Mouse (Mus musculus) thymus, postnatal 4 days (tissue): Measurements from ENCODE around the gene Olfr802.

Experiments used
- DNase-seq: peaks from one replicate; pipeline ENCODE4 v3.0.0; 2021

The Olfr802 gene

DNA sequence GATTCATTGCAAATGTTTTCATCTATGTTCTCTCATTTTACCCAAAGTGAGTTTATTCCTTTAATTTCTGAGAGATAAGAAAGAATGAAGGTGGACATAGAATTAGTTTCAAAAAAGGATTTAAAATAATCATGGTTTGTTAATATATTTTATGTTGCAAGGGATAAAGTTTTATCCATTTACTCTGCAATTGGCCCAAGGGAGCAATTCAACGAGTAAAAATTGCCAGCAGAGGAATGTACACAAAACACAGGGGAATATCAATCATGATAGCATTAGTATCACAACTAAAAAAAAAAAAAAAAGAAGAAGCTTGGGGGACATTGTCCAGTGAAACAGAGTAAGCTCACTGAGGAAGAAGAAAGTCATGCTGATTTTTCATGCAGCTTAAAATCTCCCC lies at the start of gene Olfr802:
TSS of gene Olfr802 (minus strand) at position 101 of the 400 bp plus-strand sequence.
- DNase-seq: no peak

DNA sequence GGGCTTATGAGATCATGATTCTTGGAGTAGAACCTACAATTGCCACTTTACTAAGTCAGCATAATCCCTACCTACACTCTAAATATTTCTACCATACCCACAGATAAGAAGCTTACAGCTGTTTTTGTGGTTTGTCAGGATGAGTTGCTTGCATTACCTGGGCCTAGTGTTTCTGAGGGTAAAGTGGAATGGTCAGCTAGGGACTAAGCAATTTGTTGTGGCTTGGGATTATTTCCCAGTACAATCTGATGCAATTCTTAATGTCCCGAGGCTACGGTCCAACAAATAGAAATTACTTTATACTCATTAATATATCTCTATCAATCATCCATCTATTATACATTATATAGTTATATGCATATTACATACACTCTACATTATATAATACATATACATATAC lies 41.3 kb upstream of the Olfr802 start, which contains the start of gene Olfr805:
TSS of gene Olfr805 (minus strand) at position 101 of the 400 bp plus-strand sequence.
- no peak for DNase-seq

DNA sequence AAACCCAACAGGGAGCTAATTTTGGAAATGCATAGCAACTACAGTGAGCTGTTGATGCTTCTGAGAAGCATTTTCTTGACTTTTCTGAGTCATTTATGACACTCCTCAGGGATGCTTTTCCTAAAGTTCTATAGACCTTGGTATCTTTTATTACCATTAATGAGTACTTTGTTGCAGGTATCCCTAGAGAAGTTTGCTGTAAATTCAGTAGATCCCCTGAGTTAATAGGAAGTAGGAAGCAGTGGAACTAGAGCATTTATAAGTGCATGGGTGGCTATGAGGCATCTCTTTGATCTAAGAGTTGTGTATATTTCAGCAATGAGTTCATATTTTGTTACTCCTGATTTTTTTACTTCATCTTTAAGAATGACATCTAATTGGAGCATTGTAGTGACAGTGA lies 14.9 kb upstream of the Olfr802 start, which contains the start of gene Olfr804:
TSS of gene Olfr804 (plus strand) at position 301 of the 400 bp plus-strand sequence.
- no peak for DNase-seq

DNA sequence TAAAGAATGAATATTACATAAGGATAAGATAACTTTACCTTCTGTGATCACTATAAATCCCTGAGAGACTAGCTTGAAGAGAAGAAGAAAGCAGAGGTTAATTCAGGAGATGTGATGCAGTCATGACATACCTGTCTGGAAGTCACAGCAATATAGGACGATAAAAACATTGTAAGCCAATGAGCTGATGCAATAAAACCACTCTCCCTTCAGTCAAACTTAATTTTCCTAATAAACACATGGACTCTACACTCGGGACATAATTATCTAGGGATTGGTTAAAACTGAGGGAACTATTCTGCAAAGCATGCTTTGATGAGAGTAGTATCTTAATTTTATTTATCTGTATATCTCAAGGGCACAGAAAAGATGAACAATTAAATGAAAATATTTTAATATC lies 6.2 kb upstream of the Olfr802 start, which contains the start of gene Olfr803:
TSS of gene Olfr803 (minus strand) at position 101 of the 400 bp plus-strand sequence.
- DNase-seq: no peak

DNA sequence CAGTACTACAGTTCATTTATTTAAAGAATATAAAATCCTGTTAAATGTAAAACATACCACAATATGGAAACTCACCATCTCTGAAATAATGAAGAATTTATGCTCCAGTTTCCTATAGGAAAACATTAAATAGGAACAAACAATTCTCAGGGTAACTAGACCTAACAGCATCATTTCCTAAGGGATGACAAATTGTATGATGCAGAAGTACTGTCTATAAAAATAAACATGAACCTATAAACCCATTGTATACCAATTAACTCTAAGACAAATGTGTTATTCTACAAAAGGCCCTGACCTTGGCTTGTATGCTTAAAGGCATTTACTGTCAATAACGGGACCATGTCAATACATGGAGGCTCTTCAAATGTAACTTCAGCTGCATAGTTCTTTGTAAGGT lies 14.2 kb downstream of the Olfr802 start, which contains the start of gene Olfr801:
TSS of gene Olfr801 (minus strand) at position 101 of the 400 bp plus-strand sequence.
- DNase-seq: no peak

DNA sequence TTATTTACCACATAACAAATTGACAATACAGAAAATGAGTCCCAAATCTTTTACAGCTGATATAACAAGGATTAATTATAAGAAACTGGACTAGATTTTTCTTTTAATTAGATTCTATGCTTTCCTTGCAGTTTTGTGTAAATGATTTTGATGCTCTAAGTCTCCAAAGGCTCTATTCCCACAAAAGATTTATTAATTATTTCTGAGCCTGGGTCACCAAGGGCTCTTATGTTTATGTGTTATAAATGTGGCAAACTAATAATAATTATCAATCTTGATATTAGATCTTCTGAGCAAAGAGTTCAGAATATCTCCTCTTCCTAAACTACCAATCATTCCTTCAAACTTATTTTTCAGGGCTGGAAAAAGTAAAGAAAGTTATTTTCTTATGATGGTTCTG lies 30.6 kb downstream of the Olfr802 start, which contains the start of gene Olfr800:
TSS of gene Olfr800 (plus strand) at position 301 of the 400 bp plus-strand sequence.
- no peak for DNase-seq

DNA sequence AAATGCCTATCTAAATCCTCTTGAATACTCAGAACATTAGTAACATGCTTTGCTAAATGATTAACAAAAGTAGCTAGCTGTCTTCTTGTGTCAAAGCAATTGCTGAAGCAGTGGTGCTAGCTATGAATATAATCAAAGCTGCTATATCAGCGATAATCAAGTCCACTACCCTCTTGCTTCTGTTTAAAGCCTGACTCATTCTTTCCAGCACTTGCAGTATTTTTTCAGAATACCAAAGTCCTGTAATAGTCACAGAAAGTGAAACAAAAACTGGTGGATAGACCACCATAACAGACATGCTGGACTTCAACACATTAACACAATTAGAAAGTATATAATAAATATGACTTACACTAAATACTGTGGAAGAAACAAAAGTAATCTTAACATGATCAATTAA lies 36.2 kb downstream of the Olfr802 start:
- DNase-seq: no peak

DNA sequence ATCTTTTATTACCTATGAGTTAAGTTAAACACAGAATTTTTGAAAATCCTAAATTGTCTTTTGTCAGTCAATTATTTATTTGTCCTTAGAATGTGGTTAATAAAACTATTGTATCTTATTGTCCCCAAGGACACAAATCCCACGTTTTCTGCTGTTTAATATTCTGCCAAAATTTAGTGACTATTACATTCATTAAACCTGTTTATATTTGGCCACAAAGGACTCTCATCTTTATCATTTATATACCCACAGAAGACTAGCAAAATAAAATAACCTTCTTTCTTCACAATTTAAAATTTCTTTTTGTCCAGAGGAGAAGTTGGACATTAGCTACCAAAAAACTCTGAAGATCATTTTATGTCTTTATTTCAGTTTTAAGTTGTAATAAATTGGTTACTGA lies 50.8 kb downstream of the Olfr802 start, which contains the start of gene Olfr799:
TSS of gene Olfr799 (plus strand) at position 301 of the 400 bp plus-strand sequence.
- no peak for DNase-seq

DNA sequence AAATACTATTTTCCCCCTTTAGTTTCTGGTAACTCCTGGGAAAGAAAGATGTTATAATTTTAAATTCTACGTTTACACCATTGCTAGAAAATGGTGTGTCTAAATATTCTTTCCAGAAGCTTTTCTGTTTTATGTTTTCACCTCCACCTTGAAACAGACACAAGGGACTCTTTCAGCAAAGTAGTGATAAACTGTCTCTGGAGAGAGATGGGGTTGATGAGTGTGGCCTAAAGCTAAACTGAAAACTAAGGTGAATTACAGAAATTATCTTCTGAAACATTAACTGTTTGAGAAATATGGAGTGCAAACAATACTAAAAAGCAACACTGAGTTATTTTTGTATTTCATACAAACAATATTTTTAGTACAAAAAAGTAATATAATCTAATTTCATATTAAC lies 60.1 kb downstream of the Olfr802 start, which contains the start of gene Olfr798:
TSS of gene Olfr798 (minus strand) at position 101 of the 400 bp plus-strand sequence.
- DNase-seq: no peak
